Mouse (Mus musculus) embryonic facial prominence, embryonic 12.5 days (tissue): ENCODE data around the gene Olfr809. TPM values are rescaled to one million over a fixed set of nuclear protein-coding genes. Genes with fewer than 3 reads are reported as not detected.

Source experiments
- ATAC-seq: fragments of 200-750 bp; cut with Nextera tagmentation; 2 replicates; pipeline ENCODE4 v1.8.0; 2017; ENCODE audit not compliant: insufficient number of reproducible peaks, insufficient read depth, low FRiP score, low TSS enrichment
- H3K27ac ChIP-seq: fragments of 300-500 bp; sonication (generic); 2 replicates; pipeline ENCODE4 v1.5.1; 2016; ENCODE audit warnings: mild to moderate bottlenecking
- H3K27me3 ChIP-seq: fragments of 300-500 bp; sonication (generic); 2 replicates; pipeline ENCODE4 v1.6.1; 2016; ENCODE audit warnings: mild to moderate bottlenecking, moderate library complexity
- H3K36me3 ChIP-seq: fragments of 300-500 bp; sonication (generic); 2 replicates; pipeline ENCODE4 v1.6.1; 2016; ENCODE audit warnings: mild to moderate bottlenecking
- H3K4me1 ChIP-seq: fragments of 300-500 bp; sonication (generic); 2 replicates; pipeline ENCODE4 v1.6.1; 2016
- H3K4me2 ChIP-seq: fragments of 300-500 bp; sonication (generic); replicated peaks from 2 replicates; pipeline ENCODE4 v1.6.1; 2016; ENCODE audit warnings: mild to moderate bottlenecking, moderate library complexity
- H3K4me3 ChIP-seq: fragments of 300-500 bp; sonication (generic); 2 replicates; pipeline ENCODE4 v1.5.1; 2016; ENCODE audit warnings: mild to moderate bottlenecking
- H3K9ac ChIP-seq: fragments of 300-500 bp; sonication (generic); 2 replicates; pipeline ENCODE4 v1.6.1; 2016; ENCODE audit warnings: mild to moderate bottlenecking, moderate library complexity
- H3K9me3 ChIP-seq: fragments of 300-500 bp; sonication (generic); 2 replicates; pipeline ENCODE4 v1.6.1; 2016; ENCODE audit warnings: mild to moderate bottlenecking, moderate library complexity
- WGBS: fragments of 180-500 bp; shearing (Covaris S2); methylation state at CpG from one replicate; pipeline ENCODE4 v1.1.7; 2016; 5-methylcytosine and 5-hydroxymethylcytosine counted together
- microRNA-seq: library from miRNA; unstranded; fragments of <30 nt; microRNA quantifications from one replicate; pipeline ENCODE4, GENCODE M21; 2017
- polyA plus RNA-seq: library from polyadenylated mRNA; unstranded; fragments of >200 nt; fragmentation: Nextera tagmentation; extraction: Ambion mirVana; gene quantifications from 2 replicates; pipeline ENCODE4 v1.2.1, GENCODE M21; 2016

Olfr809 gene
- polyA plus RNA-seq: not detected in 2 replicates

- no peaks in the 10 kb centered on the region for H3K36me3 ChIP-seq
- H3K4me1 ChIP-seq: no peaks in the 10 kb centered on the region
- no peak within 1 kb of the TSS for H3K27ac ChIP-seq
- H3K4me3 ChIP-seq: no peak within 1 kb of the TSS
- H3K4me2 ChIP-seq: no peak within 1 kb of the TSS
- ATAC-seq: no peak
- H3K27me3 ChIP-seq: no peaks in the 10 kb centered on the region
- H3K9ac ChIP-seq: no peak within 1 kb of the TSS
- H3K9me3 ChIP-seq: no peaks in the 10 kb centered on the region
Measured at GRCm38 (mm10) chr10:129774338-129774737, at the start of gene Olfr809. Gene Olfr809 (plus strand): TSS chr10:129774638.

- ATAC-seq: no peak
- H3K36me3 ChIP-seq: no peaks in the 10 kb centered on the region
- H3K9ac ChIP-seq: no peak within 1 kb of the TSS
- H3K4me2 ChIP-seq: no peak within 1 kb of the TSS
- H3K9me3 ChIP-seq: no peaks in the 10 kb centered on the region
- H3K4me3 ChIP-seq: no peak within 1 kb of the TSS
- no peaks in the 10 kb centered on the region for H3K4me1 ChIP-seq
- H3K27ac ChIP-seq: no peak within 1 kb of the TSS
- H3K27me3 ChIP-seq: no peaks in the 10 kb centered on the region
- WGBS: 87% methylated on average over 2 of the region's 2 CpGs
Measured at GRCm38 (mm10) chr10:129729275-129729674, 45.2 kb upstream of the Olfr809 start, which contains the start of gene Olfr805. Gene Olfr805 (minus strand): TSS chr10:129729375.

GRCm38 (mm10) chr10:129741821-129742220 is 32.6 kb upstream of the Olfr809 start, which contains the start of gene Olfr806:
Gene Olfr806 (minus strand): TSS chr10:129741921.
- Histone ChIP-seq H3K9ac (no peak within 1 kb of the TSS), H3K27ac (no peak within 1 kb of the TSS), H3K36me3 (no peaks in the 10 kb centered on the region), H3K9me3 (no peaks in the 10 kb centered on the region), H3K4me3 (no peak within 1 kb of the TSS), H3K4me2 (no peak within 1 kb of the TSS), H3K4me1 (no peaks in the 10 kb centered on the region), H3K27me3 (no peaks in the 10 kb centered on the region)
- no peak for ATAC-seq

GRCm38 (mm10) chr10:129757693-129758092 is 16.7 kb upstream of the Olfr809 start, which contains the start of gene Olfr807:
Gene Olfr807 (minus strand): TSS chr10:129757793.
- no peaks in the 10 kb centered on the region for H3K4me1 ChIP-seq
- WGBS: 84% methylated on average over 1 of the region's 1 CpGs
- no peak for ATAC-seq
- H3K9ac ChIP-seq: no peak within 1 kb of the TSS
- H3K4me3 ChIP-seq: no peak within 1 kb of the TSS
- no peak within 1 kb of the TSS for H3K27ac ChIP-seq
- no peaks in the 10 kb centered on the region for H3K36me3 ChIP-seq
- no peaks in the 10 kb centered on the region for H3K9me3 ChIP-seq
- no peak within 1 kb of the TSS for H3K4me2 ChIP-seq
- H3K27me3 ChIP-seq: no peaks in the 10 kb centered on the region

GRCm38 (mm10) chr10:129765182-129765581 is 9.3 kb upstream of the Olfr809 start, which contains the start of gene Olfr808:
Gene Olfr808 (plus strand): TSS chr10:129765482.
- H3K9ac ChIP-seq: no peak within 1 kb of the TSS
- no peaks in the 10 kb centered on the region for H3K9me3 ChIP-seq
- H3K4me3 ChIP-seq: no peak within 1 kb of the TSS
- no peak within 1 kb of the TSS for H3K27ac ChIP-seq
- H3K27me3 ChIP-seq: no peaks in the 10 kb centered on the region
- 96% methylated on average over 1 of the region's 1 CpGs for WGBS
- H3K4me2 ChIP-seq: no peak within 1 kb of the TSS
- no peaks in the 10 kb centered on the region for H3K4me1 ChIP-seq
- no peaks in the 10 kb centered on the region for H3K36me3 ChIP-seq
- no peak for ATAC-seq

GRCm38 (mm10) chr10:129778123-129778522 is 3.7 kb downstream of the Olfr809 start:
- no peak overlapping the region for H3K4me3 ChIP-seq
- no peaks in the 10 kb centered on the region for H3K36me3 ChIP-seq
- no peaks in the 10 kb centered on the region for H3K4me1 ChIP-seq
- H3K27ac ChIP-seq: no peak overlapping the region
- no peak for ATAC-seq
- no peak overlapping the region for H3K9ac ChIP-seq
- H3K27me3 ChIP-seq: no peaks in the 10 kb centered on the region
- H3K9me3 ChIP-seq: no peaks in the 10 kb centered on the region
- no peak overlapping the region for H3K4me2 ChIP-seq

GRCm38 (mm10) chr10:129794817-129795216 is 20.4 kb downstream of the Olfr809 start, which contains the start of gene Olfr810:
Gene Olfr810 (minus strand): TSS chr10:129794917.
- no peak for ATAC-seq
- Histone ChIP-seq H3K27ac (no peak within 1 kb of the TSS), H3K9ac (no peak within 1 kb of the TSS), H3K9me3 (no peaks in the 10 kb centered on the region), H3K27me3 (no peaks in the 10 kb centered on the region), H3K36me3 (no peaks in the 10 kb centered on the region), H3K4me1 (no peaks in the 10 kb centered on the region), H3K4me3 (no peak within 1 kb of the TSS), H3K4me2 (no peak within 1 kb of the TSS)

- no peak for ATAC-seq
Measured at GRCm38 (mm10) chr10:129804296-129804695, 29.9 kb downstream of the Olfr809 start, which contains the start of gene Olfr811. Gene Olfr811 (minus strand): TSS chr10:129804396.

More at GRCm38 (mm10) chr10:129804296-129804695, 29.9 kb downstream of the Olfr809 start, which contains the start of gene Olfr811:
- Histone ChIP-seq H3K4me1 (no peaks in the 10 kb centered on the region), H3K9me3 (no peaks in the 10 kb centered on the region), H3K27ac (no peak within 1 kb of the TSS), H3K4me3 (no peak within 1 kb of the TSS), H3K27me3 (no peaks in the 10 kb centered on the region), H3K9ac (no peak within 1 kb of the TSS), H3K36me3 (no peaks in the 10 kb centered on the region), H3K4me2 (no peak within 1 kb of the TSS)
- 82% methylated on average over 4 of the region's 4 CpGs for WGBS

Small RNA genes lying within 50 kb of the gene (microRNA-seq; reads per million reads assigned to microRNA genes)
- not detected for gene Gm24485

Other genes with a start within 250 kb of the Olfr809 start
- not detected in 2 replicates for gene Olfr792, start 235.5 kb upstream of the Olfr809 start, polyA plus RNA-seq
- not detected in 2 replicates for gene Olfr794, start 207.0 kb upstream of the Olfr809 start, polyA plus RNA-seq
- not detected in 2 replicates for gene Olfr796, start 162.1 kb upstream of the Olfr809 start, polyA plus RNA-seq
- gene Olfr798, start 146.7 kb upstream of the Olfr809 start, polyA plus RNA-seq: not detected in 2 replicates
- not detected in 2 replicates for gene Olfr799, start 137.2 kb upstream of the Olfr809 start, polyA plus RNA-seq
- not detected in 2 replicates for gene Olfr800, start 116.9 kb upstream of the Olfr809 start, polyA plus RNA-seq
- not detected in 2 replicates for gene Olfr801, start 100.8 kb upstream of the Olfr809 start, polyA plus RNA-seq
- gene Olfr802, start 86.5 kb upstream of the Olfr809 start, polyA plus RNA-seq: not detected in 2 replicates
- gene Olfr803, start 80.4 kb upstream of the Olfr809 start, polyA plus RNA-seq: not detected in 2 replicates
- not detected in 2 replicates for gene Olfr804, start 71.4 kb upstream of the Olfr809 start, polyA plus RNA-seq
- gene Olfr805, start 45.3 kb upstream of the Olfr809 start, polyA plus RNA-seq: not detected in 2 replicates
- not detected in 2 replicates for gene Olfr806, start 32.7 kb upstream of the Olfr809 start, polyA plus RNA-seq
- not detected in 2 replicates for gene Olfr807, start 16.8 kb upstream of the Olfr809 start, polyA plus RNA-seq
- not detected in 2 replicates for gene Olfr808, start 9.2 kb upstream of the Olfr809 start, polyA plus RNA-seq
- gene Olfr810, start 20.3 kb downstream of the Olfr809 start, polyA plus RNA-seq: not detected in 2 replicates
- not detected in 2 replicates for gene Olfr811, start 29.8 kb downstream of the Olfr809 start, polyA plus RNA-seq
- gene Olfr812, start 71.5 kb downstream of the Olfr809 start, polyA plus RNA-seq: not detected in 2 replicates
- 0.18 TPM in 1 of 2 replicates, not detected in the other for gene Olfr813, start 80.7 kb downstream of the Olfr809 start, polyA plus RNA-seq
- gene Olfr814, start 105.2 kb downstream of the Olfr809 start, polyA plus RNA-seq: not detected in 2 replicates
- not detected in 2 replicates for gene Olfr815, start 131.2 kb downstream of the Olfr809 start, polyA plus RNA-seq
- gene Olfr816, start 141.0 kb downstream of the Olfr809 start, polyA plus RNA-seq: not detected in 2 replicates
- not detected in 2 replicates for gene Olfr818, start 174.5 kb downstream of the Olfr809 start, polyA plus RNA-seq
- gene Olfr819, start 192.6 kb downstream of the Olfr809 start, polyA plus RNA-seq: not detected in 2 replicates
- not detected in 2 replicates for gene Olfr247, start 201.5 kb downstream of the Olfr809 start, polyA plus RNA-seq
- gene Gm10310, start 210.4 kb downstream of the Olfr809 start, polyA plus RNA-seq: not detected in 2 replicates
- not detected in 2 replicates for gene Olfr820, start 238.0 kb downstream of the Olfr809 start, polyA plus RNA-seq